Mouse (Mus musculus) gastrocnemius, postnatal 10 days (tissue): Measurements from ENCODE around the gene Hist3h2a. TPM values are rescaled to one million over a fixed set of nuclear protein-coding genes. Genes with fewer than 3 reads are reported as not detected.

Experiments
- DNase-seq: peaks from one replicate; pipeline ENCODE4 v3.0.0; 2021; ENCODE audit warnings: mixed read lengths
- microRNA-seq, 2 experiments: library from miRNA; unstranded; fragments of <30 nt; microRNA quantifications; one replicate each; pipeline ENCODE4 v1.2.0; 2021
- total RNA-seq, 2 experiments: library from RNA; stranded (reverse); gene quantifications; 2 replicates each; pipeline ENCODE4 v1.2.3; 2021

Hist3h2a gene
- total RNA-seq, 2 experiments from 2014 or later, result 25.1 to 25.6 TPM

GRCm38 (mm10) chr11:58991911-58992310, 37.4 kb downstream of the Hist3h2a start:
- DNase-seq, result no peak

GRCm38 (mm10) chr11:58993091-58993670, 38.7 kb downstream of the Hist3h2a start:
- no peak for DNase-seq

DNA sequence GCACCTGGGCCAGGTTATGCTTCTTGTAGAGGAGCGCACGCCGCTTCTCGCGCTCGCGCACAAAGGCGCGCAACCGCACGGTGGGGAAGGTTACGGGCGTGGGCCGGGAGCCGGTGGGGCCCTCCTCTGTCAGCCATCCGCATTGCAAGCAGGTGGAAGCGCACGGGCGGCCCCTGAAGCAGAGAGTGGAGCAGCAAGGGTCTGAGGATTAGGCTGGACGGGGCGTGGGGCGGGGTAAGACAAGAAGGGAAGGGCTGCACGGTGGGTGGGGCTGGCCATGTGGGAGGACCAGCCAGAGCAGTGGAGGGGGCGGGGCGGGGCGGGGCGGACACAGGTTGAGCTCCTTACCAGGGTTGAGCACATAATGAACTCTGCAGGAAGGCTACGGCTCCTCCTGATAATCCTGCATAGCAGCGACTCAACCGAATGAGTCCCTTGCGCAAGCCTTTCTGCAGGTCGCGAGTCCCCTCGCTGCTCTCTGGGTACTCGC, 39.9 kb downstream of the Hist3h2a start:
- DNase-seq, result no peak

- no peak for DNase-seq
Measured at GRCm38 (mm10) chr11:58995061-58995806, 40.7 kb downstream of the Hist3h2a start.

DNA sequence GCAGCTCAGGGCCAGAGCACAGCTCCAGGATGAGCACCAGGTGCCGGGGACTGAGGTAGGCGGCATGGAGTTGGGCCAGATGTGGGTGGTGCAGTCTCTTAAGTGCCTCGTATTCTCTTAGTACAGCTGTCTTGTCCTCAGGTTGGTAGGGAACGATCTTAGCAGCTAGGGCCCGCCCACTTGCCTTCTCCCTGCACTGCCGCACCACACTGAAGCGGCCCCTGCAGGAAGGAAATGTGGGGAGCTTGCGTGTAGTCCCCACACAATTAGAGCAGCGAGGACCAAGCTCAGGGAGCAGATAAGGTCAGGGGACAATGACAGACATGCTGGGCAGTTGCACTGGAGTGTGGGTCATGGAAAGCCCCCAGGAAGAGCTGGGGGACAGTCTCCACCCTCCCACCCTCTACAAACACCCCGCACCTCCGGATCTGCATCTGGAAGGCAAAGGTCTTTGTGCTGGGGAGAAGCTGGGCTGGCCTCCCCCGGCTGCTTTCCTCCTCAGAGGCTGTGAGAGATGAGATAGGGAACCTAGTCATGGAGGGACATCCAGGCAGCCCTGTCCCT, 41.4 kb downstream of the Hist3h2a start:
- DNase-seq, result no peak

DNA sequence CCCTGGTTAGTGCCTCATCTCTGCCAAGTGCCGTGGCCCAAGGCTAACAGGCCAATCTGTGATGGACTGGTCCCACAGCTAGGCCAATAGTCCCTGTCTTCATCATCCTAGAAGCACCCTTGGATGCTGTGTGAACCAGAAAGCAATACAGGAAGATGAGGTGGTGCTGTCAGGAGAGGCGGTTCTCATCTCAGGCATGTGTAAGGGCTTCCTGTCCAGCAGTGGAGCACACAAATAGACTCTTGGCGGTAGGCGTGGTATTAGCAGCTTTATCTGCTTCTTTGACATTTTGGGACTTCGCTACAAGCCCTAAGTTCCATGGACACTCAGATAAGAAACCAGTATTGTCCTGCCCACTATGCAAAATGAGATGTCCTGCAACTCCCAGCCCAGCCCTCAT, 43.1 kb downstream of the Hist3h2a start:
- no peak for DNase-seq

DNA sequence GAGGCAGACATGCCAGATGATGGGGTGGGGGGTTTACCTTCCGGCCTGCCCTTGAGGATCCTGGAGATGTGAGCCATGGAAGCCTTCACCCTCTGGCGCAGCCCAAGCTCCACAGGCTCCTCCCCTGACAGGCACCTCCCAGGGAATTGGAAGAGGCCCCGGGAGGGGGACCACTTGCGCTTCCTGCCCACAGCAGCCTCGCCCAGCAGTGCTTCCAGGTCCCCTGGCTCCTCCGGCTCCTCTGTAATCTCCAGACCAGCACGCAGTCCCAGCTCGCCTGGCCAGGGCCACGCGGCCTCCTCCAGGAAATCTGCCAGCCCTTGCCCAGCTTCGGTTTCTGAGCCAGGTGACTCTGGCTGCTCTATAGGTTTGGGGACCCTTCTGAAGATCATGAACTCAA, 44.7 kb downstream of the Hist3h2a start:
- DNase-seq, result no peak

- DNase-seq, result no peak
Measured at GRCm38 (mm10) chr11:58999830-59000229, 45.3 kb downstream of the Hist3h2a start.

- DNase-seq, result no peak
Measured at GRCm38 (mm10) chr11:59000635-59001034, 46.1 kb downstream of the Hist3h2a start.

DNA sequence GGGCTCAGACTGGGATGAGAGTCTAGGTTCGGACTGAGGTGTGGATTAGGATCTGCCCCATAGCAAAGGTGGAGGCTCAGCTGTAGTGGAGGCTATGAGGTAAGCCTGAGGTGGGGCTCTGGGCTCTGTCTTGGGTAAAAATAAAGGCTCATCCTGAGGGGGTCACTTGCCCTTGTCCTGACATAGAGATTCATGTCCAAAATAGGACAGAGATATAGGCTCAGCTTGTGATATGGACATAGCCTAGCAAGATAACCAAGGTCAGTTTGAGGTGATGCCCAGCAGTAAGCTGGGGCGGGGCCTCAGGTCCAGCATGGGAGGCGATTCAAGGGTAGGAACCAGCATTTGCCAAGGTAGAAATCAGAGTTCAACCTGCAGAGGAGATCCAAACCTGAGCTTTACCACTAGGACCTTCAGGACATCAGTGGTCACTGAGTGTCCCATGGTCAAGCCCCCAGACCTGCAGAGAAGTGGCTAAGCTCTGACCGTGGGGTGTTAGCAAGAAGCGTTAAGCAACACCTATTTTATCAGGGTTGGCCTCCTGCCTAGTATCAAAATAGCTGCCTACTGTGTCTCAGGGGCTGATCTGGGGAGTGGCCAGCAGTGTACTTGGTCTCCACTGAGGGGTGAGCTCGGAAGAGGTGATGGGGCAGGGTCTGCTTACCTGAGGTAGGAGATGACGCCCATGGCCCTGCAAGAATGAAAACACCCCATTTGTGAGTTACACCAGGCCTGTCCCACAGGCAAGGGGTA, 48.0 kb downstream of the Hist3h2a start:
- DNase-seq, result no peak

Small RNA genes within 50 kb of the gene (microRNA-seq; reads per million reads assigned to microRNA genes)
- 0 reads per million in 2 experiments for gene Gm44313

Other genes with a start within 250 kb of the Hist3h2a start
- not detected for gene Olfr318, start 230.7 kb upstream of the Hist3h2a start, total RNA-seq
- not detected for gene Olfr317, start 215.5 kb upstream of the Hist3h2a start, total RNA-seq
- not detected for gene Olfr316, start 202.0 kb upstream of the Hist3h2a start, total RNA-seq
- gene Olfr315, start 181.5 kb upstream of the Hist3h2a start, total RNA-seq, result not detected
- not detected for gene Olfr314, start 171.7 kb upstream of the Hist3h2a start, total RNA-seq
- gene Fam183b, start 152.7 kb upstream of the Hist3h2a start, total RNA-seq, result not detected
- not detected for gene Olfr313, start 139.7 kb upstream of the Hist3h2a start, total RNA-seq
- not detected for gene Olfr312, start 125.4 kb upstream of the Hist3h2a start, total RNA-seq
- not detected for gene Olfr311, start 115.4 kb upstream of the Hist3h2a start, total RNA-seq
- gene Gm12258, start 107.5 kb upstream of the Hist3h2a start, total RNA-seq, result 1 to 10 TPM; 2.4 to 2.5 TPM
- gene 2810021J22Rik, start 87.5 kb upstream of the Hist3h2a start, total RNA-seq, result 1 to 10 TPM; 2.5 to 3.0 TPM
- gene Zfp39, start 50.5 kb upstream of the Hist3h2a start, total RNA-seq, result 1 to 10 TPM; 6.0 to 6.5 TPM
- 1 to 10 TPM in 1 of 2 experiments, not detected in 1; 1.1 TPM for gene Btnl10, start 36.8 kb upstream of the Hist3h2a start, total RNA-seq
- 100 to 1,000 TPM; 160 to 172 TPM for gene Rnf187, start 15.8 kb upstream of the Hist3h2a start, total RNA-seq
- 1 to 10 TPM; 7.3 to 8.0 TPM for gene Hist3h2ba, start 5.8 kb upstream of the Hist3h2a start, total RNA-seq
- under 1 TPM; 0.14 TPM for gene Trim17, start within 50 bp of the Hist3h2a start, total RNA-seq
- 10 to 100 TPM; 11.1 to 15.4 TPM for gene Trim11, start 23.4 kb downstream of the Hist3h2a start, total RNA-seq
- 100 to 1,000 TPM; 664 to 666 TPM for gene Obscn, start 181.7 kb downstream of the Hist3h2a start, total RNA-seq
- 10 to 100 TPM in 1 of 2 experiments, 1 to 10 TPM in 1; 9.4 to 10.6 TPM for gene Iba57, start 209.1 kb downstream of the Hist3h2a start, total RNA-seq
- 1 to 10 TPM in 1 of 2 experiments, under 1 TPM in 1; 0.78 to 1.2 TPM for gene Gjc2, start 228.5 kb downstream of the Hist3h2a start, total RNA-seq
- 10 to 100 TPM; 20.8 to 22.0 TPM for gene Guk1, start 237.5 kb downstream of the Hist3h2a start, total RNA-seq
- gene Mrpl55, start 247.8 kb downstream of the Hist3h2a start, total RNA-seq, result 10 to 100 TPM; 36.7 to 38.0 TPM